23 mouse cellular contexts compared by ENCODE assay signal in genomic region chr13:98590693-98591389, GRCm38 (mm10). TPM values are rescaled to one million over a fixed set of nuclear protein-coding genes. Genes with fewer than 3 reads are reported as not detected.
A peak's percentile ranks its signal among the peaks of the same experiment; 100 is the strongest.
DNase-seq lines count a peak whose midpoint lies in the region; ATAC-seq and TF ChIP-seq lines count a peak whose summit lies in the region.
"Had no signal": no experiment of that assay in that cellular context is flagged by ENCODE, and none has a peak within 500 bp of the region (broad histone marks: within the 10 kb centered on the region; RNA-seq: fewer than 3 reads in every experiment).

No protein-coding gene starts in this region.

- TF ChIP-seq CTCF in layer of hippocampus, adult 2 months (conservative IDR thresholded peaks at IDR 0.05), result no peak
- TF ChIP-seq CTCF in intestine, postnatal 0 days (IDR thresholded peaks at IDR 0.05; ENCODE audit: low read depth), result no peak

- peak overlapping the region; percentile 54 for H3K27ac ChIP-seq in kidney, embryonic 16.5 days (ENCODE audit: low read length)
- H3K27ac ChIP-seq in layer of hippocampus, adult 2 months, result peak overlapping the region; percentile 68
- peak overlapping the region; percentile 23; the same call in 1 of the 2 replicates for H3K27ac ChIP-seq in intestine, embryonic 14.5 days (ENCODE audit: low read depth)
- peak overlapping the region; percentile 50 for H3K27ac ChIP-seq in intestine, postnatal 0 days (ENCODE audit: low read depth, low read length)
- no peak overlapping the region for H3K27ac ChIP-seq in hindbrain, embryonic 10.5 days
- H3K27ac ChIP-seq: forebrain, embryonic 12.5 days; gastrocnemius, adult 2 months; hindbrain, embryonic 13.5 days had no signal

- WGBS in kidney, embryonic 16.5 days, result 36% methylated on average over 6 of the region's 6 CpGs
- WGBS in intestine, embryonic 14.5 days, result 41% methylated on average over 6 of the region's 6 CpGs
- WGBS in intestine, postnatal 0 days, result 53% methylated on average over 6 of the region's 6 CpGs
- 69% methylated on average over 6 of the region's 6 CpGs for WGBS in hindbrain, embryonic 10.5 days

- no peaks in the 10 kb centered on the region for H3K36me3 ChIP-seq in kidney, embryonic 16.5 days (ENCODE audit: insufficient read depth, low read length)
- no peaks in the 10 kb centered on the region for H3K36me3 ChIP-seq in intestine, embryonic 14.5 days (ENCODE audit: control insufficient read depth, insufficient read depth, low read length)
- H3K36me3 ChIP-seq in intestine, postnatal 0 days (ENCODE audit: control insufficient read depth, insufficient read depth), result no peaks in the 10 kb centered on the region
- H3K36me3 ChIP-seq in hindbrain, embryonic 10.5 days, result no peaks in the 10 kb centered on the region
- H3K36me3 ChIP-seq: forebrain, embryonic 12.5 days; hindbrain, embryonic 13.5 days had no signal

- peak; percentile 59 for ATAC-seq in kidney, embryonic 16.5 days (ENCODE audit: low FRiP score, low TSS enrichment)
- ATAC-seq in intestine, embryonic 14.5 days (replicated peaks; ENCODE audit: low FRiP score, low TSS enrichment, low read depth), result no peak
- no peak for ATAC-seq in intestine, postnatal 0 days
- ATAC-seq: forebrain, postnatal 0 days had no signal

- H3K9me3 ChIP-seq in kidney, embryonic 16.5 days (ENCODE audit: low read length), result no peaks in the 10 kb centered on the region
- no peaks in the 10 kb centered on the region for H3K9me3 ChIP-seq in intestine, embryonic 14.5 days (ENCODE audit: control insufficient read depth, low read length)
- H3K9me3 ChIP-seq in intestine, postnatal 0 days (ENCODE audit: control insufficient read depth), result no peaks in the 10 kb centered on the region
- H3K9me3 ChIP-seq in hindbrain, embryonic 10.5 days, result no peaks in the 10 kb centered on the region
- H3K9me3 ChIP-seq: forebrain, embryonic 12.5 days; hindbrain, embryonic 13.5 days had no signal

- H3K4me1 ChIP-seq in kidney, embryonic 16.5 days (ENCODE audit: insufficient read depth, low read length), result peaks cover 63% of the 10 kb centered on the region
- H3K4me1 ChIP-seq in intestine, embryonic 14.5 days (replicated peaks; ENCODE audit: control insufficient read depth, insufficient read depth, low read length), result peaks cover 48% of the 10 kb centered on the region
- H3K4me1 ChIP-seq in intestine, postnatal 0 days (replicated peaks; ENCODE audit: control insufficient read depth, insufficient read depth, low read length), result 0 out of 2 replicates have a peak, but pooled peaks cover 3% of the 10 kb centered on the region
- peaks cover 58% of the 10 kb centered on the region for H3K4me1 ChIP-seq in hindbrain, embryonic 10.5 days (replicated peaks)

- no peak overlapping the region for H3K9ac ChIP-seq in kidney, embryonic 16.5 days (replicated peaks; ENCODE audit: low read length)
- H3K9ac ChIP-seq in intestine, embryonic 14.5 days (ENCODE audit: low read length), result no peak overlapping the region
- H3K9ac ChIP-seq in intestine, postnatal 0 days (ENCODE audit: low read depth, low read length), result no peak overlapping the region
- H3K9ac ChIP-seq: forebrain, embryonic 12.5 days; forebrain, postnatal 0 days; hindbrain, embryonic 13.5 days had no signal

- no peak for DNase-seq in kidney, adult 8-10 months
- no peak for DNase-seq in layer of hippocampus, adult 2 months (ENCODE audit: low spot score in 2 of 2)
- DNase-seq in layer of hippocampus, adult 9-11 months, result no peak
- DNase-seq in intestine, embryonic 14.5 days (ENCODE audit: low spot score), result no peak
- DNase-seq in thymus, postnatal 10 days (ENCODE audit: low spot score in 2 of 2), result no peak
- DNase-seq in hindbrain, embryonic 10.5 days (ENCODE audit: low spot score), result no peak
- DNase-seq: adrenal gland, adult 2 months; adrenal gland, postnatal 25 days; cerebellum, adult 18-20 months; cerebellum, adult 9-11 months; cerebellum, postnatal 36 days; forebrain, postnatal 0 days; gastrocnemius, adult 2 months; gastrocnemius, postnatal 25 days; heart, postnatal 10 days; heart, postnatal 4 days had no signal

- no peak overlapping the region for H3K4me3 ChIP-seq in kidney, embryonic 16.5 days (ENCODE audit: low read length)
- no peak overlapping the region for H3K4me3 ChIP-seq in layer of hippocampus, adult 2 months
- H3K4me3 ChIP-seq in intestine, embryonic 14.5 days (ENCODE audit: low read depth, low read length), result no peak overlapping the region
- no peak overlapping the region for H3K4me3 ChIP-seq in intestine, postnatal 0 days (ENCODE audit: low read depth, low read length)
- H3K4me3 ChIP-seq in hindbrain, embryonic 10.5 days, result no peak overlapping the region
- H3K4me3 ChIP-seq: forebrain, embryonic 12.5 days; gastrocnemius, adult 2 months; hindbrain, embryonic 13.5 days had no signal

- peaks cover 18% of the 10 kb centered on the region for H3K27me3 ChIP-seq in kidney, embryonic 16.5 days (ENCODE audit: insufficient read depth, low read length)
- peaks cover 25% of the 10 kb centered on the region for H3K27me3 ChIP-seq in intestine, embryonic 14.5 days (replicated peaks; ENCODE audit: control insufficient read depth, insufficient read depth, low read length)
- no peaks in the 10 kb centered on the region for H3K27me3 ChIP-seq in intestine, postnatal 0 days (replicated peaks; ENCODE audit: control insufficient read depth, insufficient read depth, low read length)
- peaks cover 78% of the 10 kb centered on the region for H3K27me3 ChIP-seq in hindbrain, embryonic 10.5 days (ENCODE audit: insufficient read depth, poor library complexity, severe bottlenecking)

- H3K4me2 ChIP-seq in kidney, embryonic 16.5 days (replicated peaks; ENCODE audit: low read depth, low read length), result no peak overlapping the region
- no peak overlapping the region for H3K4me2 ChIP-seq in intestine, embryonic 14.5 days (ENCODE audit: low read length)
- no peak overlapping the region for H3K4me2 ChIP-seq in intestine, postnatal 0 days (replicated peaks; ENCODE audit: low read depth)
- H3K4me2 ChIP-seq: forebrain, embryonic 12.5 days; hindbrain, embryonic 13.5 days had no signal

RNA-seq across cellular contexts. Expression of gene Tmem174, which starts 46.4 kb away (rescaled TPM):
- polyA plus RNA-seq in kidney, embryonic 16.5 days (2015; fragmentation: Nextera tagmentation; extraction: Ambion mirVana), result 41.1 and 44.3 TPM in 2 replicates
- total RNA-seq in layer of hippocampus, adult 2 months (2021), result under 1 TPM in 1 of 2 experiments, not detected in 1; 0.15 TPM
- 0.15 and 0.20 TPM in 2 replicates for polyA plus RNA-seq in intestine, embryonic 14.5 days (2014; fragmentation: Nextera tagmentation; extraction: Ambion mirVana)
- 0.21 and 0.34 TPM in 2 replicates for polyA plus RNA-seq in intestine, postnatal 0 days (2015; fragmentation: Nextera tagmentation; extraction: Ambion mirVana)
- polyA plus RNA-seq in hindbrain, embryonic 10.5 days (2016; fragmentation: Nextera tagmentation; extraction: Ambion mirVana), result not detected in 2 replicates
- total RNA-seq: adrenal gland, adult 2 months; adrenal gland, postnatal 25 days; ES-E14; gastrocnemius, adult 2 months; gastrocnemius, postnatal 25 days; granulocyte monocyte progenitor cell, adult 5-6 weeks; heart, postnatal 10 days; heart, postnatal 4 days had no signal
- polyA plus RNA-seq: adrenal gland, adult 2 months; forebrain, embryonic 12.5 days; forebrain, postnatal 0 days; heart, embryonic 14.5 days; hindbrain, embryonic 13.5 days had no signal

Comparison
In these comparisons a context has a peak if more than half of its experiments do, and no peak if none do; other contexts are left out.
1. RNA of gene Tmem174, which starts 46.4 kb away (polyA plus RNA-seq): 41.1 to 44.3 TPM in kidney, embryonic 16.5 days; 0.21 to 0.34 TPM in intestine, postnatal 0 days, 0.15 to 0.20 TPM in intestine, embryonic 14.5 days and not detected in hindbrain, embryonic 10.5 days; every median in the first group is over 10 times any median in the second.